ENCODE assay signal across 11 mouse cellular contexts in genomic region chr10:95316675-95317074, GRCm38 (mm10).
"Had no signal": no experiment of that assay in that cellular context is flagged by ENCODE, and none has a peak within 500 bp of the region (broad histone marks: within the 10 kb centered on the region; RNA-seq: fewer than 3 reads in every experiment).

No protein-coding gene starts in this region.

- H3K9ac ChIP-seq: limb, embryonic 13.5 days; liver, embryonic 14.5 days; midbrain, embryonic 13.5 days; stomach, embryonic 15.5 days had no signal

- H3K36me3 ChIP-seq: limb, embryonic 13.5 days; midbrain, embryonic 13.5 days; stomach, embryonic 15.5 days had no signal

- DNase-seq: kidney, postnatal 10 days; kidney, postnatal 4 days; left cerebral cortex, postnatal 4 days; lung, adult 18-20 months; right cerebral cortex, postnatal 14 days; thymus, postnatal 36 days had no signal

- H3K27ac ChIP-seq: layer of hippocampus, adult 2 months; limb, embryonic 13.5 days; liver, embryonic 14.5 days; midbrain, embryonic 13.5 days; stomach, embryonic 15.5 days had no signal

- H3K27me3 ChIP-seq: stomach, embryonic 15.5 days had no signal

- ATAC-seq: midbrain, embryonic 13.5 days had no signal

- H3K4me3 ChIP-seq: layer of hippocampus, adult 2 months; limb, embryonic 13.5 days; midbrain, embryonic 13.5 days; stomach, embryonic 15.5 days had no signal

- H3K4me2 ChIP-seq: midbrain, embryonic 13.5 days; stomach, embryonic 15.5 days had no signal

- H3K9me3 ChIP-seq: limb, embryonic 13.5 days; midbrain, embryonic 13.5 days; stomach, embryonic 15.5 days had no signal
